Mouse (Mus musculus): Measurements from ENCODE around the gene Mark3.

- TF ChIP-seq GATA1 (IDR thresholded peaks at IDR 0.05; ENCODE audit: low read length) (no peak), TAL1 (IDR thresholded peaks at IDR 0.05; ENCODE audit: low read length) (no peak)
Measured at GRCm38 (mm10) chr12:111660628-111661027, 86.3 kb downstream of the Mark3 start.

All from erythroblast, embryonic 14.5 days (primary cell).